Comparison of ENCODE assay signal across 13 mouse cellular contexts in genomic region chr12:82333999-82334398, GRCm38 (mm10).
DNase-seq lines count a peak whose midpoint lies in the region; ATAC-seq and TF ChIP-seq lines count a peak whose summit lies in the region.
"Had no signal": no experiment of that assay in that cellular context is flagged by ENCODE, and none has a peak within 500 bp of the region (broad histone marks: within the 10 kb centered on the region; RNA-seq: fewer than 3 reads in every experiment).

No protein-coding gene starts in this region.

- TF ChIP-seq POLR2A in olfactory bulb, adult 2 months (IDR thresholded peaks at IDR 0.05; ENCODE audit: insufficient read depth, low read depth, low read length) = no peak

- no peak for TF ChIP-seq EP300 in liver, postnatal 0 days (IDR thresholded peaks at IDR 0.05; ENCODE audit: low read depth)

- no peaks in the 10 kb centered on the region for H3K36me3 ChIP-seq in forebrain, postnatal 0 days (ENCODE audit: insufficient read depth)
- H3K36me3 ChIP-seq in forebrain, embryonic 13.5 days (ENCODE audit: poor library complexity, severe bottlenecking) = no peaks in the 10 kb centered on the region
- H3K36me3 ChIP-seq in liver, postnatal 0 days (replicated peaks; ENCODE audit: insufficient read depth, low read length) = no peaks in the 10 kb centered on the region
- no peaks in the 10 kb centered on the region for H3K36me3 ChIP-seq in liver, embryonic 12.5 days
- no peaks in the 10 kb centered on the region for H3K36me3 ChIP-seq in embryonic facial prominence, embryonic 10.5 days (replicated peaks)

- WGBS in forebrain, postnatal 0 days = 56% methylated on average over 5 of the region's 5 CpGs
- 76% methylated on average over 5 of the region's 5 CpGs for WGBS in forebrain, embryonic 13.5 days
- 69% methylated on average over 5 of the region's 5 CpGs for WGBS in liver, postnatal 0 days (ENCODE audit: insufficient replicate concordance)
- 63% methylated on average over 5 of the region's 5 CpGs for WGBS in liver, embryonic 12.5 days (ENCODE audit: insufficient replicate concordance)
- 52% methylated on average over 5 of the region's 5 CpGs for WGBS in embryonic facial prominence, embryonic 10.5 days
- 65% methylated on average over 5 of the region's 5 CpGs for WGBS in olfactory bulb, adult 2 months

- H3K4me2 ChIP-seq in forebrain, postnatal 0 days (ENCODE audit: low read depth) = no peak overlapping the region
- no peak overlapping the region for H3K4me2 ChIP-seq in forebrain, embryonic 13.5 days
- no peak overlapping the region for H3K4me2 ChIP-seq in liver, postnatal 0 days (ENCODE audit: low read depth, low read length)
- no peak overlapping the region for H3K4me2 ChIP-seq in liver, embryonic 12.5 days

- peaks cover 4% of the 10 kb centered on the region; the same call in 1 of the 2 replicates for H3K4me1 ChIP-seq in forebrain, postnatal 0 days (ENCODE audit: insufficient read depth)
- peaks cover 33% of the 10 kb centered on the region for H3K4me1 ChIP-seq in forebrain, embryonic 13.5 days
- H3K4me1 ChIP-seq in liver, postnatal 0 days (ENCODE audit: insufficient read depth) = 0 out of 2 replicates have a peak, but pooled peaks cover 2% of the 10 kb centered on the region
- peaks cover 16% of the 10 kb centered on the region; the same call in 1 of the 2 replicates for H3K4me1 ChIP-seq in liver, embryonic 12.5 days
- H3K4me1 ChIP-seq in embryonic facial prominence, embryonic 10.5 days = peaks cover 47% of the 10 kb centered on the region
- peaks cover 29% of the 10 kb centered on the region for H3K4me1 ChIP-seq in olfactory bulb, adult 2 months (ENCODE audit: control insufficient read depth, insufficient read depth, low read length)

- H3K27ac ChIP-seq in forebrain, postnatal 0 days (ENCODE audit: low read depth, low read length) = peak overlapping the region; percentile 2; the same call in 1 of the 2 replicates
- H3K27ac ChIP-seq in forebrain, embryonic 13.5 days = no peak overlapping the region; the same call in 1 of the 2 replicates
- H3K27ac ChIP-seq in liver, postnatal 0 days (ENCODE audit: low read depth) = peak overlapping the region; percentile 64; the same call in 1 of the 2 replicates
- H3K27ac ChIP-seq in liver, embryonic 12.5 days = no peak overlapping the region
- no peak overlapping the region for H3K27ac ChIP-seq in embryonic facial prominence, embryonic 10.5 days (replicated peaks)
- peak overlapping the region; percentile 34 for H3K27ac ChIP-seq in olfactory bulb, adult 2 months (ENCODE audit: insufficient read depth, low read depth, low read length)

- H3K9ac ChIP-seq in forebrain, postnatal 0 days = no peak overlapping the region
- no peak overlapping the region for H3K9ac ChIP-seq in forebrain, embryonic 13.5 days
- no peak overlapping the region for H3K9ac ChIP-seq in liver, postnatal 0 days (replicated peaks)
- H3K9ac ChIP-seq in liver, embryonic 12.5 days = no peak overlapping the region

- H3K4me3 ChIP-seq in forebrain, postnatal 0 days (ENCODE audit: low read depth, low read length) = no peak overlapping the region
- no peak overlapping the region for H3K4me3 ChIP-seq in forebrain, embryonic 13.5 days
- no peak overlapping the region for H3K4me3 ChIP-seq in liver, postnatal 0 days (ENCODE audit: low read depth, low read length)
- H3K4me3 ChIP-seq in liver, embryonic 12.5 days = no peak overlapping the region
- no peak overlapping the region for H3K4me3 ChIP-seq in embryonic facial prominence, embryonic 10.5 days
- no peak overlapping the region for H3K4me3 ChIP-seq in olfactory bulb, adult 2 months (ENCODE audit: insufficient read depth, low read depth, low read length)

- ATAC-seq in forebrain, postnatal 0 days = no peak
- ATAC-seq in forebrain, embryonic 13.5 days = no peak
- no peak for ATAC-seq in liver, postnatal 0 days
- ATAC-seq in liver, embryonic 12.5 days = no peak
- no peak for ATAC-seq in granulocyte monocyte progenitor cell, adult 5-6 weeks (replicated peaks; ENCODE audit: poor library complexity, severe bottlenecking)
- ATAC-seq: inflammation-experienced regulatory T-cells, adult 6 months had no signal

- H3K27me3 ChIP-seq in forebrain, postnatal 0 days (ENCODE audit: insufficient read depth, low read length) = no peaks in the 10 kb centered on the region
- no peaks in the 10 kb centered on the region for H3K27me3 ChIP-seq in forebrain, embryonic 13.5 days
- no peaks in the 10 kb centered on the region for H3K27me3 ChIP-seq in liver, postnatal 0 days (ENCODE audit: insufficient read depth, low read length)
- H3K27me3 ChIP-seq in liver, embryonic 12.5 days (replicated peaks) = no peaks in the 10 kb centered on the region
- no peaks in the 10 kb centered on the region for H3K27me3 ChIP-seq in embryonic facial prominence, embryonic 10.5 days (replicated peaks; ENCODE audit: low read depth, poor library complexity, severe bottlenecking)

- TF ChIP-seq CTCF in forebrain, postnatal 0 days (IDR thresholded peaks at IDR 0.05; ENCODE audit: low read depth) = no peak
- TF ChIP-seq CTCF in liver, postnatal 0 days (IDR thresholded peaks at IDR 0.05; ENCODE audit: low read depth) = no peak
- no peak for TF ChIP-seq CTCF in olfactory bulb, adult 2 months (IDR thresholded peaks at IDR 0.05; ENCODE audit: insufficient read depth, low read depth, low read length)

- H3K9me3 ChIP-seq in forebrain, postnatal 0 days (ENCODE audit: low read length) = no peaks in the 10 kb centered on the region
- no peaks in the 10 kb centered on the region for H3K9me3 ChIP-seq in forebrain, embryonic 13.5 days (replicated peaks)
- no peaks in the 10 kb centered on the region for H3K9me3 ChIP-seq in liver, postnatal 0 days (ENCODE audit: low read length)
- H3K9me3 ChIP-seq in liver, embryonic 12.5 days (replicated peaks) = no peaks in the 10 kb centered on the region
- H3K9me3 ChIP-seq in embryonic facial prominence, embryonic 10.5 days = no peaks in the 10 kb centered on the region

- no peak for DNase-seq in forebrain, postnatal 0 days
- no peak for DNase-seq in liver, postnatal 0 days
- peak; percentile 37 for DNase-seq in embryonic facial prominence, embryonic 10.5 days (ENCODE audit: low spot score)
- DNase-seq in T-cell, adult 2 months (ENCODE audit: low spot score) = no peak
- DNase-seq: gastrocnemius, postnatal 25 days; heart, postnatal 10 days; liver; lung, postnatal 14 days had no signal

Comparison
In these comparisons a context has a peak if more than half of its experiments do, and no peak if none do; other contexts are left out.
1. H3K27ac ChIP-seq: peak in forebrain, postnatal 0 days (single experiment), liver, postnatal 0 days (single experiment) and olfactory bulb, adult 2 months (single experiment); none in forebrain, embryonic 13.5 days (single experiment), liver, embryonic 12.5 days (single experiment) and embryonic facial prominence, embryonic 10.5 days (single experiment).